Mouse (Mus musculus): ENCODE results near the gene Rfx8.

DNA sequence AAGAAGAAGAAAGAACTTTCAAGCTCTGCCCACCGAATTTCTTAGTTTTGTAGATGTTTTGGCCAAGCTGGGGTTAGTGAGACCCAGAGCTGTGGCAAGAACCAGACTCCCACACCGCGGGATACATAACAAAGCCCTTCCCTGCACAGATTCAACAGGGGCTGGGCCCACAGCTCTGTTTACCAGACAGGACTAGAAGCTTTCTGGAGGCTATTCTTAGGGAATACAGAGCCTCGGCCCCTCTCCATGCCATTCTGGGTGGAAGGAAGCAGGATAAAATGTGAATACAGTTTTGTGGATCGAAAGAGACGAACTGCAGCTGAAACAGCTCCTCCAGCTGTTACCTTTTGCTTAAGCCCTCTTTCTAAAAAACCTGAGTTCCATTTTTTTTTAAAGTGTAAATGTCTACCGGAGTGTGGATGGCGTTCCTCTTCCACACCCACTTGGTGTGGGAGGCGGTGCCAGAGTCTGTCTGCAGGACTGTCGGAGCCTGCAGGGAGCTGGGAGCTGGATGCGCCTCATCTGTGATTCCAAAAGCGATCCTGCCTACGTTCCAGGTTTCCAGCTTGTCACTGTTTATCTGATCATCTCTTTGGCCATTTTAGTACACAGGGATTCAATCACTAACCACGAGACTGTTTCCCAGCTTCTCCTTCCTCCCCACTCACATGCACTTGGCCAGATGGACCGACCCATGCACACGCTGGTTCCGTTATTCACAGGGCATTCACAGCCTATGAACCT is 70.9 kb downstream of the Rfx8 start:
- TF ChIP-seq CTCF (IDR thresholded peaks at IDR 0.05; ENCODE audit: low read depth, low read length) (no peak), POLR2A (IDR thresholded peaks at IDR 0.05; ENCODE audit: extremely low read depth, insufficient read depth, low read length) (no peak)

Data from liver, adult 2 months (tissue).